Mouse (Mus musculus) kidney, embryonic 16.5 days (tissue): ENCODE data around the gene Tbx10. TPM values are rescaled to one million over a fixed set of nuclear protein-coding genes. Genes with fewer than 3 reads are reported as not detected.
"Not testable (repeated sequence)": the region's sequence is repeated elsewhere in the genome, so short reads cannot be mapped to it uniquely, and the experiment has no call there.

ENCODE experiments used
- ATAC-seq: fragments of 200-750 bp; cut with Nextera tagmentation; 2 replicates; pipeline ENCODE4 v1.8.0; 2017; ENCODE audit warnings: moderate TSS enrichment; ENCODE audit not compliant: low FRiP score, low TSS enrichment
- H3K27ac ChIP-seq: fragments of 300-500 bp; sonication (generic); 2 replicates; pipeline ENCODE4 v1.5.1; 2014; ENCODE audit warnings: low read length
- H3K27me3 ChIP-seq: fragments of 300-500 bp; sonication (generic); 2 replicates; pipeline ENCODE4 v1.6.1; 2014; ENCODE audit warnings: low read length, control low read depth, mixed read lengths; ENCODE audit not compliant: insufficient read depth
- H3K36me3 ChIP-seq: fragments of 300-500 bp; sonication (generic); 2 replicates; pipeline ENCODE4 v1.6.1; 2014; ENCODE audit warnings: low read length, control low read depth, mixed read lengths; ENCODE audit not compliant: insufficient read depth
- H3K4me1 ChIP-seq: fragments of 300-500 bp; sonication (generic); 2 replicates; pipeline ENCODE4 v1.6.1; 2014; ENCODE audit warnings: low read length, control low read depth, mixed read lengths; ENCODE audit not compliant: insufficient read depth
- H3K4me2 ChIP-seq: fragments of 300-500 bp; sonication (generic); replicated peaks from 2 replicates; pipeline ENCODE4 v1.6.1; 2014; ENCODE audit warnings: low read depth, low read length
- H3K4me3 ChIP-seq: fragments of 300-500 bp; sonication (generic); 2 replicates; pipeline ENCODE4 v1.5.1; 2014; ENCODE audit warnings: mild to moderate bottlenecking, low read length
- H3K9ac ChIP-seq: fragments of 300-500 bp; sonication (generic); replicated peaks from 2 replicates; pipeline ENCODE4 v1.6.1; 2014; ENCODE audit warnings: low read length
- H3K9me3 ChIP-seq: fragments of 300-500 bp; sonication (generic); 2 replicates; pipeline ENCODE4 v1.6.1; 2016; ENCODE audit warnings: low read length, control low read depth
- WGBS: fragments of 180-500 bp; shearing (Covaris S2); extraction: QIAGEN DNeasy Blood & Tissue Kit; methylation state at CpG from one replicate; pipeline ENCODE4 v1.1.7; 2014; 5-methylcytosine and 5-hydroxymethylcytosine counted together
- polyA plus RNA-seq: library from polyadenylated mRNA; unstranded; fragments of >200 nt; fragmentation: Nextera tagmentation; extraction: Ambion mirVana; gene quantifications from 2 replicates; pipeline ENCODE4 v1.2.1, GENCODE M21; 2015

Tbx10 gene
- polyA plus RNA-seq, 1 experiment from 2014 or later: 1.5 TPM

GRCm38 (mm10) chr19:4045966-4046865, 53.7 kb downstream of the Tbx10 start, which contains the start of gene Gstp2:
Gene Gstp2 (minus strand): TSS chr19:4046023.
- peak within 1 kb of the TSS; percentile 33 for H3K4me2 ChIP-seq
- no peak for ATAC-seq
- no peaks in the 10 kb centered on the region for H3K4me1 ChIP-seq
- no peak within 1 kb of the TSS for H3K9ac ChIP-seq
- no peaks in the 10 kb centered on the region for H3K27me3 ChIP-seq
- H3K4me3 ChIP-seq: no peak within 1 kb of the TSS
- WGBS: 45% methylated on average over 16 of the region's 16 CpGs
- H3K36me3 ChIP-seq: no peaks in the 10 kb centered on the region
- H3K9me3 ChIP-seq: no peaks in the 10 kb centered on the region; the same call in 1 of the 2 replicates
- H3K27ac ChIP-seq: no peak within 1 kb of the TSS; the same call in 1 of the 2 replicates

- Histone ChIP-seq H3K27me3 (no peaks in the 10 kb centered on the region), H3K4me1 (no peaks in the 10 kb centered on the region), H3K4me3 (no peak overlapping the region), H3K36me3 (no peaks in the 10 kb centered on the region), H3K9me3 (no peaks in the 10 kb centered on the region; the same call in 1 of the 2 replicates), H3K4me2 (no peak overlapping the region), H3K27ac (no peak overlapping the region), H3K9ac (no peak overlapping the region)
- ATAC-seq: no peak
- 85% methylated on average over 8 of the region's 8 CpGs for WGBS
Observed at GRCm38 (mm10) chr19:4046866-4047254, 54.3 kb downstream of the Tbx10 start.

GRCm38 (mm10) chr19:4047859-4048258, 55.3 kb downstream of the Tbx10 start:
- Histone ChIP-seq H3K4me2 (no peak overlapping the region), H3K4me1 (no peaks in the 10 kb centered on the region), H3K36me3 (no peaks in the 10 kb centered on the region), H3K27me3 (no peaks in the 10 kb centered on the region), H3K4me3 (no peak overlapping the region), H3K9ac (no peak overlapping the region), H3K27ac (no peak overlapping the region), H3K9me3 (no peaks in the 10 kb centered on the region; the same call in 1 of the 2 replicates)
- ATAC-seq: no peak
- 21% methylated on average over 4 of the region's 4 CpGs for WGBS

GRCm38 (mm10) chr19:4049069-4049468, 56.5 kb downstream of the Tbx10 start:
- H3K27ac ChIP-seq, ATAC-seq, H3K4me1 ChIP-seq, H3K36me3 ChIP-seq, H3K27me3 ChIP-seq, H3K9me3 ChIP-seq, H3K9ac ChIP-seq, H3K4me3 ChIP-seq, H3K4me2 ChIP-seq: not testable (repeated sequence)
- WGBS: 79% methylated on average over 5 of the region's 5 CpGs

Other genes starting within 250 kb of the Tbx10 start
- gene Kmt5b, start 225.3 kb upstream of the Tbx10 start, polyA plus RNA-seq: 28.1 and 30.6 TPM in 2 replicates
- gene Chka, start 141.0 kb upstream of the Tbx10 start, polyA plus RNA-seq: 58.0 and 65.6 TPM in 2 replicates
- 56.1 and 62.7 TPM in 2 replicates for gene Tcirg1, start 85.6 kb upstream of the Tbx10 start, polyA plus RNA-seq
- gene Ndufs8, start 80.0 kb upstream of the Tbx10 start, polyA plus RNA-seq: 365 and 401 TPM in 2 replicates
- 3.9 and 5.1 TPM in 2 replicates for gene Aldh3b1, start 62.9 kb upstream of the Tbx10 start, polyA plus RNA-seq
- gene Unc93b1, start 57.6 kb upstream of the Tbx10 start, polyA plus RNA-seq: 19.4 and 23.1 TPM in 2 replicates
- not detected in 2 replicates for gene Aldh3b3, start 34.1 kb upstream of the Tbx10 start, polyA plus RNA-seq
- gene Aldh3b2, start 20.4 kb upstream of the Tbx10 start, polyA plus RNA-seq: 3.7 and 5.1 TPM in 2 replicates
- gene Acy3, start 6.2 kb upstream of the Tbx10 start, polyA plus RNA-seq: 44.8 and 47.5 TPM in 2 replicates
- gene Nudt8, start 7.8 kb downstream of the Tbx10 start, polyA plus RNA-seq: 36.2 and 39.8 TPM in 2 replicates
- 3.9 and 5.2 TPM in 2 replicates for gene Gm49405, start 7.9 kb downstream of the Tbx10 start, polyA plus RNA-seq
- gene Doc2g, start 10.6 kb downstream of the Tbx10 start, polyA plus RNA-seq: 5.3 and 6.1 TPM in 2 replicates
- 261 and 285 TPM in 2 replicates for gene Ndufv1, start 20.1 kb downstream of the Tbx10 start, polyA plus RNA-seq
- gene Gstp1, start 45.2 kb downstream of the Tbx10 start, polyA plus RNA-seq: 526 and 535 TPM in 2 replicates
- 2.5 and 9.6 TPM in 2 replicates for gene Gstp2, start 53.3 kb downstream of the Tbx10 start, polyA plus RNA-seq
- 0.36 and 0.49 TPM in 2 replicates for gene Gstp3, start 66.8 kb downstream of the Tbx10 start, polyA plus RNA-seq
- 0.21 and 0.96 TPM in 2 replicates for gene Cabp2, start 88.8 kb downstream of the Tbx10 start, polyA plus RNA-seq
- gene Cdk2ap2, start 104.4 kb downstream of the Tbx10 start, polyA plus RNA-seq: 135 and 138 TPM in 2 replicates
- gene Pitpnm1, start 107.2 kb downstream of the Tbx10 start, polyA plus RNA-seq: 20.0 and 22.2 TPM in 2 replicates
- 115 and 120 TPM in 2 replicates for gene Aip, start 133.1 kb downstream of the Tbx10 start, polyA plus RNA-seq
- gene Gpr152, start 147.0 kb downstream of the Tbx10 start, polyA plus RNA-seq: not detected in 2 replicates
- 0.14 and 0.21 TPM in 2 replicates for gene Cabp4, start 151.3 kb downstream of the Tbx10 start, polyA plus RNA-seq
- 201 and 218 TPM in 2 replicates for gene Coro1b, start 155.9 kb downstream of the Tbx10 start, polyA plus RNA-seq
- 0.49 and 1.1 TPM in 2 replicates for gene Ptprcap, start 160.9 kb downstream of the Tbx10 start, polyA plus RNA-seq
- gene Rps6kb2, start 170.6 kb downstream of the Tbx10 start, polyA plus RNA-seq: 62.9 and 63.7 TPM in 2 replicates
- 2.9 and 3.3 TPM in 2 replicates for gene Carns1, start 182.7 kb downstream of the Tbx10 start, polyA plus RNA-seq
- 2.5 and 3.1 TPM in 2 replicates for gene Tbc1d10c, start 198.5 kb downstream of the Tbx10 start, polyA plus RNA-seq
- 1,050 and 1,120 TPM in 2 replicates for gene Ppp1ca, start 199.3 kb downstream of the Tbx10 start, polyA plus RNA-seq
- 39.4 and 39.9 TPM in 2 replicates for gene Rad9a, start 208.9 kb downstream of the Tbx10 start, polyA plus RNA-seq
- 6.8 and 7.5 TPM in 2 replicates for gene Clcf1, start 221.5 kb downstream of the Tbx10 start, polyA plus RNA-seq
- not detected in 2 replicates for gene AC109138.7, start 221.6 kb downstream of the Tbx10 start, polyA plus RNA-seq
- gene Pold4, start 239.1 kb downstream of the Tbx10 start, polyA plus RNA-seq: 34.2 and 36.3 TPM in 2 replicates